Mouse (Mus musculus): ENCODE data around the gene Drap1.

Drap1 gene

DNA sequence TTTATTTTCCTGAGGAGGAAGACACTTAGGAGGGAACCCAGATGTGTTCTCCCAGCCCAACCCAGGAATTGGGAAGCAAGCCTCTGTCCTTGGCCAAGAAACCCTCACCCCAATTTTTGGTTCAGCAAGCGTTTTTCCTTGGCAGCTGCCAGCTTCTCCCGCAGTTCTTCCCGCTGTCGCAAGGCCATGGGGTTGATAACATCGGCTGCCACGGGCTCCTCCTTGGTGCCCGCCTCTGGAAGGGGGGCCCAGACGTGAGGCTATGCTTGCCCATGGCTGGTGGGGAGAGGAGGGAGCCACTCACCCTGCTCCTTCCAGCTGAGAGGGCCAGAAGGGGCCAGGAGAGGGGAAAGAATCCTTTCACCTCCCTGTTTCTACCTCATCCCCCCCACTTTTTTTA, 40.1 kb downstream of the Drap1 start:
- DNase-seq (ENCODE audit: low spot score in 2 of 2): no peak

DNA sequence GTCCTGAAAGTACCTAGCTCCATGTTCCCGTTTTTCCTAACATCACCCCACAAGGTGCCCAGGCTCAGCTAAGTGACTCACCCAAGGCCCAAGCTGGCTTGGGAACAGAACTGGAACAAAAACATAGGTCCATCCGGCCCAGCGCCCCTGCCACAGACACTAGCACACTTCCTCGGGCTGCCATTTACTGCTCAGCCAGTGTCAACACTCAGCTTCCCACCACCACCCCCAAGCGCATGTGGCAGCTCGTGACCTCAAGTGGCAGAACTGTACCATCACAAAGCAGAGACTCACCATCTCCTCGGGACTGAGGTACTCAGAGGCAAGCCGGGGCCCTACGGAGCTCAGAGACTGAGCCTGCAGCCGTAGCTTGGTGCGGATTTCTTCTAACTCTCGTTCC, 41.5 kb downstream of the Drap1 start:
- no peak for DNase-seq (ENCODE audit: low spot score in 2 of 2)

DNA sequence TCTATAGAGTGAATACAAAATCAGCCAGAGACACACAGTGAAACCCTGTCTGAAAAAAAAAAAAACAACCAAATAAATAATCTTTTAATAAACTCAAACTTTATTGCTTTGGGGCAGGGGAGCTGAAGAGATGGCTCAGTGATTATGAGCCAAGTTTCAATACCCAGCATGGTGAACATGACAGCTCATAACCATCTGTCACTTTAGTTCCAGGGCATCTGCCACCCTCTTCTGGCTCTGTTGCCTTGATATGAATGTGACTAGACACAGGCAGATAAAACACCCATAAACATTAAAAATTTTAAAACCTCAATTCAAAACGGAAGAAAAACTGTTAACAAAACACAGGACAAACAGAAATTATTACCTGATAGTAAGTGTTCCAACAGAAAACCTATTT, 47.3 kb downstream of the Drap1 start:
- no peak for DNase-seq (ENCODE audit: low spot score in 2 of 2)

DNA sequence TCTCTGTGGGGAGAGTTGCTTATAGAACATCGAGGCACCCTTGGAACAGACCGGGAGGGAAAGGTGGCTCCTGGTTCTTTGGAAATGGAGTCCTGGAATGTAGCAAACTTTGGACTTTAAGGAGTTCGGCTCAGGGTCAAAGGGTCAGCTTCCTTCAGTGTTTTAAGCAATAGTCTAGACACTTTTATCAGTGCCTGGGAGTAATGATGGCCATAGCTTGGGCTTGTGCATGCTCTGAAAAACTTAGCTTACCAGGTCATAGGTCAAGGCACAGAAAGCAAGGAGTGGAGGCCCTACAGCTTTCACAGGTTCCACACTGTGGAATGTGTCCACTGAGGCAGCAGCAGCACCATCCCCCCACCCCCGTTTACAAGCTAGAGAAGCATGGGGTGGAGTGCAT, 50.0 kb downstream of the Drap1 start:
- no peak for DNase-seq (ENCODE audit: low spot score in 2 of 2)

DNA sequence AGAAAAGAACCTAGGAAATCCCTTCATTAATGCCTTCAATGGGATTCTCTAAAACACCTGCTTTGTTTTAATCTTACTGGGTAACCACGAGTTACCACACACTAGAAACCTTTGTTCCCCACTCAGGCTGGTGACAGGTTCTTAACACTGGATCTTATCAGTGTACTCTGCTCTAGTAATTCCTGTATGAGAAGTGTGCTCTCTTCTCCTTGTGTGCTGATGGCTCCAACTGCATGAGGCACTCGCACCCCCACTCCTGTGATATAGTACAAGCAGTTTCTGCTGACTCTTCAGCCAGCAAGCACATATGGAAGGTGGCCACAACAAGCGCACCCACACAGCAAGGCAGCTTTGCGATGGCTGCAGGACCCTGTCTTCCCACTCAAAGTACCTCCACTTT, 50.6 kb downstream of the Drap1 start:
- DNase-seq (ENCODE audit: low spot score in 2 of 2): no peak

Measured in right cerebral cortex, adult 2 months (tissue).